Mouse (Mus musculus): ENCODE results near the gene Slc16a3. TPM values are rescaled to one million over a fixed set of nuclear protein-coding genes. Genes with fewer than 3 reads are reported as not detected.

Slc16a3 gene
- polyA plus RNA-seq, 1 experiment from 2014 or later, result 111 TPM

Other genes starting within 250 kb of the Slc16a3 start
- 129 and 137 TPM in 2 replicates for gene Cenpx, start 234.7 kb upstream of the Slc16a3 start, polyA plus RNA-seq (2016; fragmentation: Nextera tagmentation; extraction: Ambion mirVana)
- 55.8 and 57.7 TPM in 2 replicates for gene Lrrc45, start 234.6 kb upstream of the Slc16a3 start, polyA plus RNA-seq (2016; fragmentation: Nextera tagmentation; extraction: Ambion mirVana)
- 31.0 and 58.2 TPM in 2 replicates for gene Rac3, start 227.0 kb upstream of the Slc16a3 start, polyA plus RNA-seq (2016; fragmentation: Nextera tagmentation; extraction: Ambion mirVana)
- gene Dcxr, start 221.2 kb upstream of the Slc16a3 start, polyA plus RNA-seq (2016; fragmentation: Nextera tagmentation; extraction: Ambion mirVana), result 17.9 and 19.8 TPM in 2 replicates
- 1.6 and 2.1 TPM in 2 replicates for gene Cbr2, start 216.4 kb upstream of the Slc16a3 start, polyA plus RNA-seq (2016; fragmentation: Nextera tagmentation; extraction: Ambion mirVana)
- gene Hmga1b, start 185.7 kb upstream of the Slc16a3 start, polyA plus RNA-seq (2016; fragmentation: Nextera tagmentation; extraction: Ambion mirVana), result 8.9 and 12.2 TPM in 2 replicates
- 46.4 and 63.7 TPM in 2 replicates for gene Rfng, start 164.3 kb upstream of the Slc16a3 start, polyA plus RNA-seq (2016; fragmentation: Nextera tagmentation; extraction: Ambion mirVana)
- gene Gps1, start 164.2 kb upstream of the Slc16a3 start, polyA plus RNA-seq (2016; fragmentation: Nextera tagmentation; extraction: Ambion mirVana), result 276 and 285 TPM in 2 replicates
- gene Dus1l, start 152.1 kb upstream of the Slc16a3 start, polyA plus RNA-seq (2016; fragmentation: Nextera tagmentation; extraction: Ambion mirVana), result 95.4 and 97.1 TPM in 2 replicates
- 131 TPM in 2 replicates for gene Fasn, start 123.9 kb upstream of the Slc16a3 start, polyA plus RNA-seq (2016; fragmentation: Nextera tagmentation; extraction: Ambion mirVana)
- gene Ccdc57, start 15.6 kb upstream of the Slc16a3 start, polyA plus RNA-seq (2016; fragmentation: Nextera tagmentation; extraction: Ambion mirVana), result 6.1 and 6.4 TPM in 2 replicates
- 124 and 134 TPM in 2 replicates for gene Csnk1d, start 42.9 kb downstream of the Slc16a3 start, polyA plus RNA-seq (2016; fragmentation: Nextera tagmentation; extraction: Ambion mirVana)
- not detected in 2 replicates for gene Cd7, start 90.9 kb downstream of the Slc16a3 start, polyA plus RNA-seq (2016; fragmentation: Nextera tagmentation; extraction: Ambion mirVana)
- gene Sectm1b, start 115.1 kb downstream of the Slc16a3 start, polyA plus RNA-seq (2016; fragmentation: Nextera tagmentation; extraction: Ambion mirVana), result not detected in 2 replicates
- not detected in 2 replicates for gene Sectm1a, start 132.7 kb downstream of the Slc16a3 start, polyA plus RNA-seq (2016; fragmentation: Nextera tagmentation; extraction: Ambion mirVana)
- not detected in 2 replicates for gene Tex19.2, start 170.2 kb downstream of the Slc16a3 start, polyA plus RNA-seq (2016; fragmentation: Nextera tagmentation; extraction: Ambion mirVana)
- gene Tex19.1, start 197.7 kb downstream of the Slc16a3 start, polyA plus RNA-seq (2016; fragmentation: Nextera tagmentation; extraction: Ambion mirVana), result not detected in 2 replicates
- gene Uts2r, start 211.8 kb downstream of the Slc16a3 start, polyA plus RNA-seq (2016; fragmentation: Nextera tagmentation; extraction: Ambion mirVana), result 0.12 TPM in 2 replicates

Data from hindbrain, embryonic 10.5 days (tissue).